Mouse (Mus musculus): ENCODE results near the gene Cacna2d2.

DNA sequence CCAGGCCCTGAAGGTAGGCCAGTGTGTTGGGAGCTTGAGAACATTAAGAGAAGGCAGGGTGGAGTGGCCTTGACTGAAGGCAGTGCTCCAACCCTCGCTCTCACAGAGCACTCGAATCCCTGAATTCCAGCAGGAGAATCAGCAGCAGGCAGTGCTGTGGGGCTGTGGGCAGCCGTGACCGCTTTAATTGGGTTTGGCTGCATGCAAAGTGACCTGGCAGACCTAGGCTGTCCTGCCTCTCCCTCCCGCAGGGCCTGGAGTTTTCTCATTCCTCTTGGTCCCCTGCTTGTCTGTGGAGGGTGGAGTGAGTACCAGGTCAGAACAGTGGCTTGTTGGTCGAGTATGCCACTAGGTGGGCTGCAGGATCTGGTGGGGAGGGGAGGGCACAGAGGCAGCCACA, 66.2 kb downstream of the Cacna2d2 start:
- TF ChIP-seq GATA1 (IDR thresholded peaks at IDR 0.05; ENCODE audit: low read length) (no peak), TAL1 (IDR thresholded peaks at IDR 0.05; ENCODE audit: low read length) (no peak)
